Mouse (Mus musculus) stomach, embryonic 15.5 days (tissue): ENCODE measurements around the gene Gm20388. TPM values are rescaled to one million over a fixed set of nuclear protein-coding genes. Genes with fewer than 3 reads are reported as not detected.
A peak's percentile ranks its signal among the peaks of the same experiment; 100 is the strongest.

Experiments used
- ATAC-seq: fragments of 200-750 bp; cut with Nextera tagmentation; 2 replicates; pipeline ENCODE4 v1.8.0; 2017; ENCODE audit warnings: low read depth, moderate number of reproducible peaks, moderate TSS enrichment; ENCODE audit not compliant: insufficient read depth, low FRiP score
- H3K27ac ChIP-seq: fragments of 300-500 bp; sonication (generic); 2 replicates; pipeline ENCODE4 v1.5.1; 2015; ENCODE audit warnings: mild to moderate bottlenecking, inconsistent platforms
- H3K27me3 ChIP-seq: fragments of 300-500 bp; sonication (generic); replicated peaks from 2 replicates; pipeline ENCODE4 v1.6.1; 2015; ENCODE audit warnings: inconsistent platforms
- H3K36me3 ChIP-seq: fragments of 300-500 bp; sonication (generic); 2 replicates; pipeline ENCODE4 v1.6.1; 2015; ENCODE audit warnings: inconsistent platforms
- H3K4me1 ChIP-seq: fragments of 300-500 bp; sonication (generic); 2 replicates; pipeline ENCODE4 v1.6.1; 2015; ENCODE audit warnings: inconsistent platforms
- H3K4me2 ChIP-seq: fragments of 300-500 bp; sonication (generic); 2 replicates; pipeline ENCODE4 v1.6.1; 2015; ENCODE audit warnings: mild to moderate bottlenecking, inconsistent platforms
- H3K4me3 ChIP-seq: fragments of 300-500 bp; sonication (generic); replicated peaks from 2 replicates; pipeline ENCODE4 v1.5.1; 2015; ENCODE audit warnings: inconsistent platforms
- H3K9ac ChIP-seq: fragments of 300-500 bp; sonication (generic); 2 replicates; pipeline ENCODE4 v1.6.1; 2015; ENCODE audit warnings: inconsistent platforms
- H3K9me3 ChIP-seq: fragments of 300-500 bp; sonication (generic); 2 replicates; pipeline ENCODE4 v1.6.1; 2016; ENCODE audit warnings: inconsistent platforms
- WGBS: fragments of 180-500 bp; shearing (Covaris S2); methylation state at CpG from one replicate; pipeline ENCODE4 v1.1.7; 2015; 5-methylcytosine and 5-hydroxymethylcytosine counted together
- polyA plus RNA-seq: library from polyadenylated mRNA; unstranded; fragments of >200 nt; fragmentation: Nextera tagmentation; extraction: Ambion mirVana; gene quantifications from 2 replicates; pipeline ENCODE4 v1.2.1, GENCODE M21; 2015

Gene Gm20388
- polyA plus RNA-seq, 1 experiment from 2014 or later: not detected

- Histone ChIP-seq H3K9me3 (no peaks in the 10 kb centered on the region), H3K27me3 (no peaks in the 10 kb centered on the region), H3K4me2 (no peak overlapping the region), H3K27ac (no peak overlapping the region), H3K36me3 (no peaks in the 10 kb centered on the region), H3K4me1 (no peaks in the 10 kb centered on the region), H3K9ac (no peak overlapping the region), H3K4me3 (no peak overlapping the region)
- no peak for ATAC-seq
- WGBS: 96% methylated on average over 4 of the region's 4 CpGs
Observed at GRCm38 (mm10) chr8:123340071-123340470, 3429.4 kb downstream of the Gm20388 start.

GRCm38 (mm10) chr8:123341040-123342015 lies 3430.7 kb downstream of the Gm20388 start:
- H3K9ac ChIP-seq: no peak overlapping the region
- H3K27me3 ChIP-seq: no peaks in the 10 kb centered on the region
- H3K9me3 ChIP-seq: no peaks in the 10 kb centered on the region
- ATAC-seq: peak; percentile 72; the same call in 1 of the 2 replicates
- H3K4me1 ChIP-seq: no peaks in the 10 kb centered on the region
- H3K4me2 ChIP-seq: peak overlapping the region; percentile 11
- WGBS: 68% methylated on average over 27 of the region's 27 CpGs
- 0 out of 2 replicates have a peak overlapping the region, but pooled peaks have one; percentile 3 for H3K4me3 ChIP-seq
- H3K27ac ChIP-seq: peak overlapping the region; percentile 55
- H3K36me3 ChIP-seq: no peaks in the 10 kb centered on the region

- Histone ChIP-seq H3K4me1 (no peaks in the 10 kb centered on the region), H3K27ac (no peak overlapping the region)
- 75% methylated on average over 8 of the region's 8 CpGs for WGBS
Observed at GRCm38 (mm10) chr8:123342253-123342652, 3431.6 kb downstream of the Gm20388 start.

GRCm38 (mm10) chr8:123342911-123343310 lies 3432.3 kb downstream of the Gm20388 start:
- no peak overlapping the region for H3K27ac ChIP-seq
- no peak overlapping the region for H3K4me2 ChIP-seq
- no peak for ATAC-seq
- 70% methylated on average over 7 of the region's 7 CpGs for WGBS
- H3K9me3 ChIP-seq: no peaks in the 10 kb centered on the region
- H3K36me3 ChIP-seq: no peaks in the 10 kb centered on the region
- no peak overlapping the region for H3K9ac ChIP-seq
- peaks cover 4% of the 10 kb centered on the region; the same call in 1 of the 2 replicates for H3K4me1 ChIP-seq
- no peaks in the 10 kb centered on the region for H3K27me3 ChIP-seq
- H3K4me3 ChIP-seq: no peak overlapping the region

More at GRCm38 (mm10) chr8:123342253-123342652, 3431.6 kb downstream of the Gm20388 start:
- H3K4me3 ChIP-seq: no peak overlapping the region
- no peaks in the 10 kb centered on the region for H3K36me3 ChIP-seq
- H3K9ac ChIP-seq: no peak overlapping the region
- no peak for ATAC-seq
- no peak overlapping the region for H3K4me2 ChIP-seq
- H3K27me3 ChIP-seq: no peaks in the 10 kb centered on the region
- H3K9me3 ChIP-seq: no peaks in the 10 kb centered on the region

- Histone ChIP-seq H3K36me3 (no peaks in the 10 kb centered on the region), H3K27me3 (no peaks in the 10 kb centered on the region), H3K9ac (no peak overlapping the region), H3K4me2 (no peak overlapping the region), H3K9me3 (no peaks in the 10 kb centered on the region), H3K4me1 (peaks cover 9% of the 10 kb centered on the region; the same call in 1 of the 2 replicates), H3K27ac (no peak overlapping the region), H3K4me3 (no peak overlapping the region)
- WGBS: 77% methylated on average over 12 of the region's 12 CpGs
- no peak for ATAC-seq
Observed at GRCm38 (mm10) chr8:123343422-123343821, 3432.8 kb downstream of the Gm20388 start.

GRCm38 (mm10) chr8:123345135-123345534 lies 3434.5 kb downstream of the Gm20388 start:
- Histone ChIP-seq H3K36me3 (no peaks in the 10 kb centered on the region), H3K4me2 (no peak overlapping the region), H3K4me1 (peaks cover 11% of the 10 kb centered on the region; the same call in 1 of the 2 replicates), H3K4me3 (no peak overlapping the region), H3K27me3 (no peaks in the 10 kb centered on the region), H3K9me3 (no peaks in the 10 kb centered on the region), H3K27ac (no peak overlapping the region), H3K9ac (no peak overlapping the region)
- ATAC-seq: no peak
- 78% methylated on average over 8 of the region's 8 CpGs for WGBS

GRCm38 (mm10) chr8:123345856-123346255 lies 3435.2 kb downstream of the Gm20388 start:
- no peak for ATAC-seq
- Histone ChIP-seq H3K27ac (no peak overlapping the region), H3K27me3 (no peaks in the 10 kb centered on the region), H3K36me3 (no peaks in the 10 kb centered on the region), H3K4me1 (peaks cover 11% of the 10 kb centered on the region; the same call in 1 of the 2 replicates), H3K9ac (no peak overlapping the region), H3K4me2 (no peak overlapping the region), H3K4me3 (no peak overlapping the region), H3K9me3 (no peaks in the 10 kb centered on the region)
- WGBS: 67% methylated on average over 6 of the region's 6 CpGs

- Histone ChIP-seq H3K4me1 (peaks cover 11% of the 10 kb centered on the region; the same call in 1 of the 2 replicates), H3K36me3 (no peaks in the 10 kb centered on the region), H3K9me3 (no peaks in the 10 kb centered on the region), H3K4me3 (no peak overlapping the region), H3K9ac (no peak overlapping the region), H3K27ac (no peak overlapping the region), H3K27me3 (0 out of 2 replicates have a peak, but pooled peaks cover 4% of the 10 kb centered on the region), H3K4me2 (no peak overlapping the region)
- WGBS: 77% methylated on average over 2 of the region's 2 CpGs
- ATAC-seq: no peak
Observed at GRCm38 (mm10) chr8:123347293-123347692, 3436.7 kb downstream of the Gm20388 start.

- Histone ChIP-seq H3K27me3 (0 out of 2 replicates have a peak, but pooled peaks cover 5% of the 10 kb centered on the region), H3K9me3 (no peaks in the 10 kb centered on the region), H3K4me1 (peaks cover 11% of the 10 kb centered on the region; the same call in 1 of the 2 replicates), H3K4me2 (peak overlapping the region; percentile 14; the same call in 1 of the 2 replicates), H3K9ac (no peak overlapping the region), H3K4me3 (no peak overlapping the region), H3K27ac (peak overlapping the region; percentile 40), H3K36me3 (no peaks in the 10 kb centered on the region)
- 26% methylated on average over 9 of the region's 9 CpGs for WGBS
- peak; percentile 66 for ATAC-seq
Observed at GRCm38 (mm10) chr8:123348237-123348843, 3437.7 kb downstream of the Gm20388 start.

GRCm38 (mm10) chr8:123349073-123349472 lies 3438.4 kb downstream of the Gm20388 start:
- WGBS: 88% methylated on average over 4 of the region's 4 CpGs
- Histone ChIP-seq H3K27me3 (0 out of 2 replicates have a peak, but pooled peaks cover 5% of the 10 kb centered on the region), H3K36me3 (no peaks in the 10 kb centered on the region), H3K4me2 (no peak overlapping the region), H3K9ac (no peak overlapping the region), H3K27ac (no peak overlapping the region), H3K9me3 (no peaks in the 10 kb centered on the region), H3K4me1 (peaks cover 11% of the 10 kb centered on the region; the same call in 1 of the 2 replicates), H3K4me3 (no peak overlapping the region)
- no peak for ATAC-seq

- Histone ChIP-seq H3K27me3 (0 out of 2 replicates have a peak, but pooled peaks cover 5% of the 10 kb centered on the region), H3K4me3 (no peak overlapping the region), H3K9me3 (no peaks in the 10 kb centered on the region), H3K36me3 (no peaks in the 10 kb centered on the region), H3K27ac (no peak overlapping the region), H3K4me2 (no peak overlapping the region), H3K9ac (no peak overlapping the region), H3K4me1 (peaks cover 11% of the 10 kb centered on the region; the same call in 1 of the 2 replicates)
- 73% methylated on average over 12 of the region's 12 CpGs for WGBS
- ATAC-seq: no peak
Observed at GRCm38 (mm10) chr8:123352118-123352517, 3441.5 kb downstream of the Gm20388 start.
